1 mouse cellular context compared by ENCODE assay signal in genomic region chr3:95029953-95030352, GRCm38 (mm10).
TF ChIP-seq lines count a peak whose summit lies in the region.

No protein-coding gene starts in this region.

TF ChIP-seq in MEL, 35 proteins besides CTCF, POLR2A, EP300 and RAD21:
- TF ChIP-seq POLR2AphosphoS2 (IDR thresholded peaks at IDR 0.05; ENCODE audit: low read length) (peak; percentile 16; the same call in 1 of the 2 replicates), ZNF384 (IDR thresholded peaks at IDR 0.05; ENCODE audit: low read depth, low read length) (no peak), SMC3 (IDR thresholded peaks at IDR 0.05; ENCODE audit: low read depth, low read length) (peak; percentile 30; the same call in 1 of the 2 replicates)
